Comparison of ENCODE assay signal across 24 mouse cellular contexts in the genomic region with DNA sequence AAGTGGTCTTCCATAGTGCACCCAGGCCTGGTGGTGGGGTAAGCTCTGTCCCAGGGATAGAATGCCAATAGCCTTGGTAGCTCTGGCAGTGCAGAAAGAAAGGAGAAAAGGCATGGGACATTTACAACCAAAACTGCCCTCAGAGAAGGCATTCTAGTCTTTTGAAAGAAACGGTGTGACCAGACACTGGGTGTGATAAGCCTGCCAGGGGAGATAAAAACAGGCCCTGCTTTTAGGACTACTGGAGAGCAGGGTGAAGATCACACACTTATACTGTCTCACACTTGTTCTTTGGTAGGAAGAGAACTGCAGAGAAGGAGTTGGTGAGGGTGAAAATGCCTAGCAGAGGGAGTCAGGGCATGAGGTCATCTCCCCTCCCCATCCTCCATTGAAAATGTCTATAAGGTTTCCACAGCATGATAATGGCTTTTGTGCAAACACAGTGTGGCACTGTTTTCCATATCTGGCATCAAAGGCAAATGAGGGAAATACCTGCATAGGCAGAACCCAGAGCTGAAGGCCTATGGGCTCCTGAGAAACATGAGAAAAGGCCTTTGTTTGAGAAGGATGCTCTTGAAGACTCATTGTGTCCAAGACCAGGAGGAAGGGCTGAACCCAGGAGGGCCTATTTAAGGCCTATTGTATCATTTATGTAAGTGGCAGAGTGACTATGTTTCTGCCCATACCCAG. TPM values are rescaled to one million over a fixed set of nuclear protein-coding genes. Genes with fewer than 3 reads are reported as not detected.
DNase-seq lines count a peak whose midpoint lies in the region; ATAC-seq and TF ChIP-seq lines count a peak whose summit lies in the region.
"Had no signal": no experiment of that assay in that cellular context is flagged by ENCODE, and none has a peak within 500 bp of the region (broad histone marks: within the 10 kb centered on the region; RNA-seq: fewer than 3 reads in every experiment).

No protein-coding gene starts in this region.

- peak overlapping the region; percentile 74 for H3K27ac ChIP-seq in MEL (ENCODE audit: control insufficient read depth, low read depth, low read length)
- H3K27ac ChIP-seq in bone marrow macrophage, adult 2 months (ENCODE audit: insufficient read depth, low read depth, low read length) = peak overlapping the region; percentile 92
- H3K27ac ChIP-seq in liver, embryonic 14.5 days = peak overlapping the region; percentile 54
- H3K27ac ChIP-seq: heart, embryonic 13.5 days; limb, embryonic 15.5 days; midbrain, embryonic 12.5 days had no signal

- H3K27me3 ChIP-seq in MEL (ENCODE audit: control insufficient read depth in 1 of 2, insufficient read depth in 2 of 2, low read length in 2 of 2) = no peaks in the 10 kb centered on the region
- no peaks in the 10 kb centered on the region for H3K27me3 ChIP-seq in liver, embryonic 14.5 days (ENCODE audit: control insufficient read depth, insufficient read depth, low read length)
- H3K27me3 ChIP-seq: heart, embryonic 13.5 days; limb, embryonic 15.5 days; midbrain, embryonic 12.5 days had no signal

- H3K36me3 ChIP-seq in MEL (ENCODE audit: control insufficient read depth in 1 of 2, insufficient read depth in 2 of 2, low read length in 2 of 2) = peaks cover 0 to 69% of the 10 kb centered on the region in 2 experiments; a peak in 3 of 4 replicates
- no peaks in the 10 kb centered on the region for H3K36me3 ChIP-seq in liver, embryonic 14.5 days (replicated peaks; ENCODE audit: control insufficient read depth, insufficient read depth, low read depth)
- H3K36me3 ChIP-seq: heart, embryonic 13.5 days; limb, embryonic 15.5 days; midbrain, embryonic 12.5 days had no signal

- peaks cover 66% of the 10 kb centered on the region for H3K79me2 ChIP-seq in MEL (ENCODE audit: control insufficient read depth, insufficient read depth, low read length, poor library complexity)

- WGBS in liver, embryonic 14.5 days (ENCODE audit: insufficient replicate concordance) = 0% methylated on average over 1 of the region's 1 CpGs

- peak overlapping the region; percentile 37 for H3K9ac ChIP-seq in MEL (ENCODE audit: control insufficient read depth, low read depth, low read length, poor library complexity, severe bottlenecking)
- H3K9ac ChIP-seq in liver, embryonic 14.5 days (replicated peaks) = peak overlapping the region; percentile 23
- H3K9ac ChIP-seq: forebrain, postnatal 0 days; heart, embryonic 13.5 days; limb, embryonic 15.5 days; midbrain, embryonic 12.5 days had no signal

- H3K4me3 ChIP-seq in MEL (ENCODE audit: control insufficient read depth in 1 of 2, insufficient read depth in 1 of 2, low read depth in 2 of 2, low read length in 2 of 2) = no peak overlapping the region
- peak overlapping the region; percentile 25; the same call in 1 of the 2 replicates for H3K4me3 ChIP-seq in bone marrow macrophage, adult 2 months (ENCODE audit: insufficient read depth, low read length)
- H3K4me3 ChIP-seq in liver, embryonic 14.5 days (ENCODE audit: insufficient read depth in 1 of 2, low read depth in 2 of 2, low read length in 2 of 2) = no peak overlapping the region
- H3K4me3 ChIP-seq: heart, embryonic 13.5 days; limb, embryonic 15.5 days; midbrain, embryonic 12.5 days had no signal

- TF ChIP-seq EP300 in MEL (IDR thresholded peaks at IDR 0.05; ENCODE audit: low read depth in 1 of 2, low read length in 2 of 2) = peak; percentile 68 to 74
- peak; percentile 51; the same call in 1 of the 2 replicates for TF ChIP-seq EP300 in liver, embryonic 14.5 days (IDR thresholded peaks at IDR 0.05; ENCODE audit: low read depth)

- no peak for TF ChIP-seq CTCF in MEL (IDR thresholded peaks at IDR 0.05 in 2 of 3, conservative IDR thresholded peaks at IDR 0.05 in 1 of 3; ENCODE audit: control insufficient read depth in 1 of 3, insufficient read depth in 1 of 3, low read depth in 2 of 3, low read length in 3 of 3, poor library complexity in 1 of 3, severe bottlenecking in 1 of 3)
- no peak for TF ChIP-seq CTCF in bone marrow macrophage, adult 2 months (IDR thresholded peaks at IDR 0.05; ENCODE audit: low read depth, low read length)
- TF ChIP-seq CTCF in liver, embryonic 14.5 days (IDR thresholded peaks at IDR 0.05; ENCODE audit: low read depth) = no peak

- no peak for TF ChIP-seq RAD21 in MEL (IDR thresholded peaks at IDR 0.05; ENCODE audit: low read depth, low read length)

- no peaks in the 10 kb centered on the region for H3K9me3 ChIP-seq in MEL (replicated peaks; ENCODE audit: insufficient read depth, low read length)
- no peaks in the 10 kb centered on the region for H3K9me3 ChIP-seq in liver, embryonic 14.5 days (ENCODE audit: control insufficient read depth, low read length)
- H3K9me3 ChIP-seq: heart, embryonic 13.5 days; limb, embryonic 15.5 days; midbrain, embryonic 12.5 days had no signal

- 0 out of 4 replicates have a peak, but pooled peaks of 1 of the 2 experiments have one; percentile 14 for TF ChIP-seq POLR2A in MEL (IDR thresholded peaks at IDR 0.05; ENCODE audit: control insufficient read depth in 1 of 2, insufficient read depth in 1 of 2, low read depth in 1 of 2, low read length in 2 of 2, poor library complexity in 1 of 2)
- TF ChIP-seq POLR2A in bone marrow macrophage, adult 2 months (IDR thresholded peaks at IDR 0.05; ENCODE audit: borderline replicate concordance, low read depth, low read length) = no peak

- peak overlapping the region; percentile 35 for H3K4me2 ChIP-seq in liver, embryonic 14.5 days (ENCODE audit: low read depth)
- H3K4me2 ChIP-seq: heart, embryonic 13.5 days; limb, embryonic 15.5 days; midbrain, embryonic 12.5 days had no signal

- peak; percentile 34; the same call in 1 of the 2 replicates for ATAC-seq in liver, embryonic 14.5 days (ENCODE audit: insufficient read depth)
- no peak for ATAC-seq in CD4-positive, CD25-positive, alpha-beta regulatory T cell, adult 4 months
- ATAC-seq: forebrain, postnatal 0 days; inflammation-experienced regulatory T-cells, adult 6 months had no signal

- H3K4me1 ChIP-seq in MEL (ENCODE audit: control insufficient read depth in 1 of 2, insufficient read depth in 2 of 2, low read length in 2 of 2) = peaks cover 53 to 74% of the 10 kb centered on the region in 2 experiments
- H3K4me1 ChIP-seq in bone marrow macrophage, adult 2 months (ENCODE audit: control insufficient read depth, insufficient read depth, low read length) = peaks cover 62% of the 10 kb centered on the region
- H3K4me1 ChIP-seq in liver, embryonic 14.5 days (replicated peaks; ENCODE audit: control insufficient read depth in 2 of 2, insufficient read depth in 2 of 2, low read length in 1 of 2) = peaks cover 53 to 74% of the 10 kb centered on the region in 2 experiments
- H3K4me1 ChIP-seq: limb, embryonic 15.5 days had no signal

- DNase-seq in MEL (ENCODE audit: low read depth, low spot score) = peak; percentile 52
- DNase-seq in liver, embryonic 14.5 days (ENCODE audit: low read depth in 3 of 3, low spot score in 3 of 3) = no peak
- peak; percentile 24 for DNase-seq in naive thymus-derived CD4-positive, alpha-beta T cell, adult 2 months (ENCODE audit: low read depth)
- DNase-seq in thymus, postnatal 4 days = no peak
- no peak for DNase-seq in ovary, postnatal 14 days (ENCODE audit: low spot score)
- DNase-seq: adrenal gland, postnatal 10 days; cerebellum, adult 11 months; cerebellum, postnatal 14 days; forebrain, postnatal 0 days; gastrocnemius, postnatal 25 days; heart, adult 18-20 months; heart, postnatal 14 days; kidney, adult 18-20 months; left cerebral cortex, postnatal 4 days; lung, postnatal 4 days; spleen, adult 18-20 months; thymus, postnatal 14 days had no signal

TF ChIP-seq in MEL, 35 proteins besides CTCF, POLR2A, EP300 and RAD21 (continues in another document):
- no peak for TF ChIP-seq MYB (IDR thresholded peaks at IDR 0.05; ENCODE audit: low read depth, low read length)
- peak; percentile 91 for TF ChIP-seq GATA1 (IDR thresholded peaks at IDR 0.05; ENCODE audit: low read depth, low read length)
- no peak for TF ChIP-seq ZKSCAN1 (IDR thresholded peaks at IDR 0.05; ENCODE audit: low read depth, low read length)
- peak; percentile 49; the same call in 1 of the 2 replicates for TF ChIP-seq ETS1 (IDR thresholded peaks at IDR 0.05; ENCODE audit: low read depth, low read length)
- 0 out of 2 replicates have a peak, but pooled peaks have one; percentile 39 for TF ChIP-seq TBP (IDR thresholded peaks at IDR 0.05; ENCODE audit: low read depth, low read length)
- TF ChIP-seq SIN3A (IDR thresholded peaks at IDR 0.05; ENCODE audit: low read length) = peak; percentile 65; the same call in 1 of the 2 replicates
- no peak for TF ChIP-seq POLR2AphosphoS2 (IDR thresholded peaks at IDR 0.05; ENCODE audit: low read length)
- peak; percentile 42; the same call in 1 of the 2 replicates for TF ChIP-seq MXI1 (IDR thresholded peaks at IDR 0.05; ENCODE audit: low read depth, low read length)
- TF ChIP-seq MYC (IDR thresholded peaks at IDR 0.05; ENCODE audit: low read depth, low read length) = 0 out of 2 replicates have a peak, but pooled peaks have one; percentile 17
- TF ChIP-seq TAL1 (IDR thresholded peaks at IDR 0.05; ENCODE audit: low read length) = peak; percentile 45; the same call in 1 of the 2 replicates
- 0 out of 2 replicates have a peak, but pooled peaks have one; percentile 23 for TF ChIP-seq HCFC1 (IDR thresholded peaks at IDR 0.05; ENCODE audit: low read depth, low read length)
- no peak for TF ChIP-seq KAT2A (conservative IDR thresholded peaks at IDR 0.05; ENCODE audit: low read depth, low read length)
- no peak for TF ChIP-seq ZNF384 (IDR thresholded peaks at IDR 0.05; ENCODE audit: low read depth, low read length)

RNA-seq across cellular contexts. Expression of gene Inpp5d, which starts 4.0 kb away (rescaled TPM):
- 69.4 and 73.0 TPM in 2 replicates for total RNA-seq in MEL (2012; rRNA removed)
- 10 to 100 TPM in 1 of 2 experiments, not detected in 1; 71.3 TPM for polyA plus RNA-seq in MEL (2012; ENCODE audit: insufficient read depth in 1 of 2, insufficient read length in 2 of 2, low read depth in 1 of 2, low replicate concordance in 2 of 2, missing spikeins in 1 of 2)
- 174 and 202 TPM in 2 replicates for polyA plus RNA-seq in bone marrow macrophage, adult 2 months (2012; ENCODE audit: insufficient read depth, insufficient read length, missing spikeins)
- polyA plus RNA-seq in liver, embryonic 14.5 days (2012; rRNA removed) = 5.7 and 9.3 TPM in 2 replicates
- polyA plus RNA-seq in liver, embryonic 14.5 days (2014; fragmentation: Nextera tagmentation; extraction: Ambion mirVana) = 11.1 and 13.0 TPM in 2 replicates
- 100 to 1,000 TPM; 145 to 167 TPM for polyA plus RNA-seq in CD4-positive, CD25-positive, alpha-beta regulatory T cell, adult 4 months (2017; shearing (Covaris generic))

RNA-seq across cellular contexts. Expression of gene Ngef, which starts 50.5 kb away (rescaled TPM):
- total RNA-seq in MEL (2012; rRNA removed) = not detected in 2 replicates
- polyA plus RNA-seq in MEL (2012; ENCODE audit: insufficient read depth in 1 of 2, insufficient read length in 2 of 2, low read depth in 1 of 2, low replicate concordance in 2 of 2, missing spikeins in 1 of 2) = not detected
- not detected in 2 replicates for polyA plus RNA-seq in bone marrow macrophage, adult 2 months (2012; ENCODE audit: insufficient read depth, insufficient read length, missing spikeins)
- 2.8 and 3.4 TPM in 2 replicates for polyA plus RNA-seq in liver, embryonic 14.5 days (2012; rRNA removed)
- polyA plus RNA-seq in liver, embryonic 14.5 days (2014; fragmentation: Nextera tagmentation; extraction: Ambion mirVana) = 2.9 and 3.8 TPM in 2 replicates
- not detected for polyA plus RNA-seq in CD4-positive, CD25-positive, alpha-beta regulatory T cell, adult 4 months (2017; shearing (Covaris generic))
- total RNA-seq: neutrophil, adult 5-6 weeks had no signal
- polyA plus RNA-seq: inflammation-experienced regulatory T-cells, adult 6 months had no signal

Comparison
In these comparisons a context has a peak if more than half of its experiments do, and no peak if none do; other contexts are left out.
1. DNase-seq: peak in MEL (single experiment) and naive thymus-derived CD4-positive, alpha-beta T cell, adult 2 months (single experiment); none in liver, embryonic 14.5 days (0 of 3), thymus, postnatal 4 days (single experiment) and ovary, postnatal 14 days (single experiment).
2. Peak in every context shown above with its lines, with median percentiles within 50 percentile points of each other: H3K27ac ChIP-seq.